Mouse (Mus musculus) G1E (cell line): ENCODE data around the gene Kdelr1. TPM values are rescaled to one million over a fixed set of nuclear protein-coding genes. Genes with fewer than 3 reads are reported as not detected.
"Not testable (repeated sequence)": the region's sequence is repeated elsewhere in the genome, so short reads cannot be mapped to it uniquely, and the experiment has no call there.

ENCODE experiments used
- ATAC-seq: 2 replicates; pipeline ENCODE4 v1.8.0; 2016; ENCODE audit warnings: mild to moderate bottlenecking; ENCODE audit not compliant: insufficient number of reproducible peaks, poor library complexity, low FRiP score, severe bottlenecking; ENCODE audit errors: extremely low read depth
- DNase-seq: peaks from one replicate; pipeline ENCODE4 v3.0.0; 2012; ENCODE audit warnings: low spot score
- H3K27me3 ChIP-seq: 2 replicates; pipeline ENCODE4 v1.6.1; 2012; ENCODE audit warnings: mild to moderate bottlenecking, low read length, inconsistent platforms; ENCODE audit not compliant: insufficient read depth
- H3K36me3 ChIP-seq: replicated peaks from 2 replicates; pipeline ENCODE3; 2012; ENCODE audit warnings: mild to moderate bottlenecking, inconsistent platforms
- H3K4me1 ChIP-seq: 2 replicates; pipeline ENCODE4 v1.6.1; 2012; ENCODE audit warnings: low read depth, low read length, inconsistent platforms, mixed read lengths; ENCODE audit not compliant: insufficient read depth
- H3K4me3 ChIP-seq: 2 replicates; pipeline ENCODE4 v1.5.1; 2012; ENCODE audit warnings: low read depth, mild to moderate bottlenecking, inconsistent platforms, low read length, moderate library complexity, mixed read lengths
- H3K9me3 ChIP-seq: replicated peaks from 2 replicates; pipeline ENCODE4 v1.6.1; 2012; ENCODE audit warnings: inconsistent platforms
- CTCF ChIP-seq: IDR thresholded peaks from 2 replicates; pipeline ENCODE4 v1.5.1; 2012; ENCODE audit warnings: low read depth, low read length, inconsistent platforms, mixed read lengths
- GATA1 ChIP-seq: IDR thresholded peaks from 2 replicates; pipeline ENCODE4 v1.6.1; 2012; ENCODE audit warnings: borderline replicate concordance, low read length, inconsistent platforms, mixed read lengths
- GATA2 ChIP-seq: IDR thresholded peaks from 2 replicates; pipeline ENCODE4 v1.6.1; 2012; ENCODE audit warnings: low read depth, low read length, inconsistent platforms, borderline replicate concordance
- POLR2AphosphoS5 ChIP-seq: IDR thresholded peaks from 2 replicates; pipeline ENCODE4 v1.6.1; 2012; ENCODE audit warnings: low read depth, low read length, inconsistent platforms; ENCODE audit not compliant: insufficient replicate concordance
- TAL1 ChIP-seq: conservative IDR thresholded peaks from 2 replicates; pipeline ENCODE4 v1.6.1; 2012; ENCODE audit warnings: low read depth, low read length, inconsistent platforms, mixed read lengths
- polyA plus RNA-seq: library from polyadenylated mRNA; stranded (reverse); fragments of >175 nt; gene quantifications from 2 replicates; pipeline ENCODE4 v1.2.3, GENCODE M21; 2012
- total RNA-seq, 2 experiments: library from RNA; stranded (forward) in 1 of 2; stranded (reverse) in 1 of 2; fragments of 200-1000 nt in 1 of 2; fragments of >200 nt in 1 of 2; fragmentation: Nextera tagmentation in 1 of 2; gene quantifications; 2 replicates each; pipeline ENCODE4 v1.2.3; 2014 to 2017

The Kdelr1 gene
- total and polyA plus RNA-seq, 3 experiments, result 55.2 to 209 (median 135) TPM

DNA sequence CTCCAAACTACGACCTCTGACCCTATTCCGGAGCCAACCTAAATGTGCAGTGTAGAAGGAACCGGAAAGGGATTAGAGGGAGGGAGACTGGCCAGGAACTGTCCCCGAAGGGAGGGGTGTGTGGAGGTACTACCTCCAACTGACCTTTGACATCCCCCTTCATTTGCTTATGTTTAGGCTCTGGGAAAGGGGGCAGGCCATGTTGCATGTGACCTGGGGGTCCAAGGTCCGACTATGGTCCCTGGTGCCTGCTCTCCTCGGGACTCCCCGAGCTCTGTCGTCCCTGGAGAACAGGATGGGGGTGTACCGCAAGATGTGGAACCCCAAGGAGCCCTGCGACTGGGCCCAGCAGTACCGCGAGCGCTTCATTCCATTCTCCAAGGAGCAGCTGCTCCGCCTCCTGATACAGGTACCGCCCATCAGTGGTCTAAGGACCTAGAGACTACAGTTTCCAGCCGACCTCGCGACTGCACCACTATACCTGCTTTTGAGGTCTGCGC lies 24.7 kb downstream of the Kdelr1 start:
- DNase-seq (peak; percentile 71), ATAC-seq (peak; percentile 47)
- H3K27me3 ChIP-seq, result peaks cover 3% of the 10 kb centered on the region; the same call in 1 of the 2 replicates
- H3K4me1 ChIP-seq, result peaks cover 46% of the 10 kb centered on the region
- H3K4me3 ChIP-seq, result peak overlapping the region; percentile 73
- peaks cover 50% of the 10 kb centered on the region for H3K36me3 ChIP-seq
- no peaks in the 10 kb centered on the region for H3K9me3 ChIP-seq
- TF ChIP-seq CTCF (no peak), GATA1 (no peak), GATA2 (no peak), TAL1 (no peak), POLR2AphosphoS5 (no peak)

DNA sequence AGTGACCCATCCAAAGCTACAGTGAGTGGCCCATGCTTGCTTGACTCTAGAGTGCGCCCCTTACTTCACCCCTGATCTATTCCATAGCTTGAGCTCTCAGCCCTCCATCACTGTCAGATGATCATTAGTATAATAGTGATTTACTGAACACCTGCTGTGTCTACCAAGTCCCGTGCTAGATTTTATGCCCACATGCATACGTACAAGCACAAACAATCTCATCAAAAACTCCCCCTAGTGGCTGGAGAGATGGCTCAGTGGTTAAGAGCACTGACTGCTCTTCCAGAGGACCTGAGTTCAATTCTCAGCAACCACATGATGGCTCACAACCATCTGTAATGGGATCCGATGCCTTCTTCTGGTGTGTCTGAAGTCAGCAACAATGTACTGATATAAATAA lies 25.6 kb downstream of the Kdelr1 start:
- Histone ChIP-seq H3K4me1 (peaks cover 43% of the 10 kb centered on the region), H3K36me3 (peaks cover 48% of the 10 kb centered on the region)
- DNase-seq, result not testable (repeated sequence)

DNA sequence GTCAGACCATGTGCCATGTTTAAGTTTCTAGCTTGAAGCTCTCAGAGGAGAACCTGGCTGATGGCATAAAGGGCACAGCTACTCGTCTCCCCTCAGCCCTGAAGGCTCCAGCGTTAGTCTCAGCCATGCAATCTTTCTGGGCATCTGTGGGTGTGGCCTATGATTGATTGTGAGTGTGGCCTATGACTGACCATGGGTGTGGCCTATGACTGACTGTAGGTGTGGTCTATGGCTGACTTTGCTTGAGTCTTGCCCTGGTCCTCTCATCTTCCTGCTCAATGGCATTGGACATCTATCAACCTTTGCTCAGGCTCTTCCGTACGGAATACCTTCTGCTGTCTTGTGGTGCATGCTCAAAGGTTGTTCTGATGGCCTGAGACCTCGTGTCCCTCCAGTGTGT lies 29.0 kb downstream of the Kdelr1 start:
- H3K9me3 ChIP-seq, result 0 out of 2 replicates have a peak, but pooled peaks cover 4% of the 10 kb centered on the region
- TF ChIP-seq CTCF (no peak), GATA2 (no peak), GATA1 (no peak), TAL1 (no peak), POLR2AphosphoS5 (no peak)
- DNase-seq (no peak), ATAC-seq (no peak)
- H3K27me3 ChIP-seq, result no peaks in the 10 kb centered on the region
- peaks cover 40% of the 10 kb centered on the region for H3K36me3 ChIP-seq
- H3K4me1 ChIP-seq, result peaks cover 28% of the 10 kb centered on the region
- H3K4me3 ChIP-seq, result no peak overlapping the region

More for the DNA sequence above, 25.6 kb downstream of the Kdelr1 start:
- H3K4me3 ChIP-seq, result peak overlapping the region; percentile 73; the same call in 1 of the 2 replicates
- H3K9me3 ChIP-seq, ATAC-seq, H3K27me3 ChIP-seq: not testable (repeated sequence)

DNA sequence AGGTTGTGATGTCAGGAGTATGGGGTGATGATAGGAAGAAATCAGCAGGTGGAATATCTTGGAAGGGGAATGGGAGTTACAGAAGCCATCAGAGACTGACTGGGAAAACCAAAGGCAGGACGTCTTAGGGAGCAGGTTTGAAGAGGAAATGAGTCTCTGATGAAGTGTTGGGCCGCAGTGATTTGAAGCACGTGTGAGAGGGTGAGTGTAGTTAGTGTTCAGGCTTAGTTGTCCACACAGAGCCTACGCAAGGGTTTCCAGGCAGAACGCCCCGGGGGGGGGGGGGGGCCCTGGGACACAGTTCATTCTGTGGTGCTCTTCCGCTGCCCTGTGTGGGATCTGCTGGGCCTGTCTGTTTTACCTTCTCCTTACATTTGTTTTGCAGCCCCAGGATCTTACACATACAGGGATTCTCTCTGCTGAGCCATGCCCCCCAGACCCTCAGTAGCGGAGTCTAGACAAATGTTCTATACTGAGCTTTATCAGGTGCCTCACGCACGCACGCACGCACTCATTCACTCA lies 30.0 kb downstream of the Kdelr1 start:
- Histone ChIP-seq H3K4me3 (no peak overlapping the region), H3K36me3 (peaks cover 49% of the 10 kb centered on the region), H3K4me1 (peaks cover 21% of the 10 kb centered on the region), H3K9me3 (0 out of 2 replicates have a peak, but pooled peaks cover 4% of the 10 kb centered on the region), H3K27me3 (no peaks in the 10 kb centered on the region)
- no peak for ATAC-seq
- TF ChIP-seq TAL1 (no peak), GATA2 (no peak)
- no peak for DNase-seq

DNA sequence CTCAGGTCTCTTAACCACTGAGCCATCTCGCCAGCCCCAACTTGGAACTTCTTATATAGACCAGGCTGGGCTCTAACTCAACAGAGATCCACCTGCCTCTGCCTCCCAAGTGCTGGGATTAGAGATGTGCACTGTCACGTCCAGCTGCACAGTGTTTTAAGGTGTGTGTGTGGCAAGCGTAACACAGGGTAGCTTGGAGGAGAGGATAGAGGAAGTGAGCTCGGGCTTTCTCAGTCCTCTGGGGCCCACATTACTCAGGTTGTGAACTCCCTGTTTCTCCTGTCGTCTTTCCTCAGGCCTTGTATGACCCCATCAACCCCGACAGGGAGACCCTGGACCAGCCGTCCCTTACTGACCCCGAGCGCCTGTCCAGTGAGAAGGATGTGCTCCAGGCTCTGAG lies 34.0 kb downstream of the Kdelr1 start:
- ATAC-seq, result no peak

DNA sequence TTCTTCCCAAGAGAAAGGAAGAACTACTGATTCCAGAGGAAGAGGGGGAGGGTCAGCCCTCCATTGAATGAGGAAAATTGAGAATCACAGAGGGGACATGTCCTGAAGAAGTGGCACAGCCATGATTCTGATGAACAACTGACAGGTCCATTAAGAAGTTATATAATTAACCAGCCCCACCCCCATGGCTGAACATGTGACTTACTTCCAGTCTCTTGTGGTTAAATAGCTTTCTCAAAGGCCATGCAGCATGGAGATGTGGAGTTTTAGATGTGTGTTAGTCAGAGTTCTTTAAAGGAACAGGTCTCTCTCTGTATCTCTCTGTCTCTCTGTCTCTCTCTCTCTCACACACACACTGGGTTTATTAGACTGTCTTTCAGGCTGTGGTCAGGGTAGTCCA lies 35.8 kb downstream of the Kdelr1 start:
- Histone ChIP-seq H3K36me3 (peaks cover 64% of the 10 kb centered on the region), H3K4me1 (no peaks in the 10 kb centered on the region), H3K9me3 (0 out of 2 replicates have a peak, but pooled peaks cover 4% of the 10 kb centered on the region), H3K27me3 (no peaks in the 10 kb centered on the region), H3K4me3 (no peak overlapping the region)
- ATAC-seq, result no peak
- TF ChIP-seq POLR2AphosphoS5 (no peak), TAL1 (no peak), GATA2 (no peak), GATA1 (no peak), CTCF (no peak)
- DNase-seq, result no peak

More for the DNA sequence above, 34.0 kb downstream of the Kdelr1 start:
- no peak overlapping the region for H3K4me3 ChIP-seq
- H3K27me3 ChIP-seq, result no peaks in the 10 kb centered on the region
- H3K36me3 ChIP-seq, result peaks cover 61% of the 10 kb centered on the region
- H3K4me1 ChIP-seq, result peaks cover 3% of the 10 kb centered on the region; the same call in 1 of the 2 replicates
- no peak for DNase-seq
- TF ChIP-seq POLR2AphosphoS5 (no peak), TAL1 (no peak), CTCF (no peak), GATA2 (no peak), GATA1 (no peak)
- 0 out of 2 replicates have a peak, but pooled peaks cover 4% of the 10 kb centered on the region for H3K9me3 ChIP-seq
